Mouse (Mus musculus): ENCODE results near the gene Ptprd. TPM values are rescaled to one million over a fixed set of nuclear protein-coding genes. Genes with fewer than 3 reads are reported as not detected.

The Ptprd gene
- polyA plus RNA-seq, 1 experiment from 2014 or later = 6.3 TPM

DNA sequence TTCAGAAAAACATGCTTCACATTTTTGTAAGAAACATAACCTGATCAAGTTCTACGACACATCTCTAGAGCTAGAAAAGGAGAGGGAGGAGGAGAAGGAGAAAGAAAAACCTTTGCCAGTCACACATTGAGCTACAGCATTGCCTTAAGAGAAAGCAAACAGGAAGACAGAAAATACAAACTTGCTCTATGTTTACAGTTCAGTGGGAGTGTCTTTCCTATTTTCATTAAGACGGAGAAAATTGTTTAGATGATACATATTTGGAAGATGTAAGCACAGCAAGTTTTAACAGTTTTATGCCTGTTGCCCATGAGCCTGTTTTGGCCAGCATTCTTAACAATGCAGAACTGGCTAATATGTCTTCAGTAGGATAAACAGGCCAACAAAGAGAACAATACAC, 1426.4 kb downstream of the Ptprd start:
- no peak overlapping the region for H3K4me2 ChIP-seq (ENCODE audit: low read depth, low read length)
- no peak overlapping the region for H3K27ac ChIP-seq (ENCODE audit: low read length)
- H3K9me3 ChIP-seq (replicated peaks; ENCODE audit: control insufficient read depth, low read length) = no peaks in the 10 kb centered on the region
- ATAC-seq (ENCODE audit: low read depth) = no peak
- H3K27me3 ChIP-seq (ENCODE audit: control insufficient read depth, insufficient read depth, low read depth, low read length) = no peaks in the 10 kb centered on the region
- no peak overlapping the region for H3K9ac ChIP-seq (ENCODE audit: low read depth, low read length)
- H3K4me3 ChIP-seq (ENCODE audit: low read depth, low read length) = no peak overlapping the region
- H3K4me1 ChIP-seq (ENCODE audit: control insufficient read depth, low read depth, low read length) = no peaks in the 10 kb centered on the region
- H3K36me3 ChIP-seq (ENCODE audit: control insufficient read depth, insufficient read depth) = no peaks in the 10 kb centered on the region
- 60% methylated on average over 2 of the region's 2 CpGs for WGBS (ENCODE audit: insufficient replicate concordance)

DNA sequence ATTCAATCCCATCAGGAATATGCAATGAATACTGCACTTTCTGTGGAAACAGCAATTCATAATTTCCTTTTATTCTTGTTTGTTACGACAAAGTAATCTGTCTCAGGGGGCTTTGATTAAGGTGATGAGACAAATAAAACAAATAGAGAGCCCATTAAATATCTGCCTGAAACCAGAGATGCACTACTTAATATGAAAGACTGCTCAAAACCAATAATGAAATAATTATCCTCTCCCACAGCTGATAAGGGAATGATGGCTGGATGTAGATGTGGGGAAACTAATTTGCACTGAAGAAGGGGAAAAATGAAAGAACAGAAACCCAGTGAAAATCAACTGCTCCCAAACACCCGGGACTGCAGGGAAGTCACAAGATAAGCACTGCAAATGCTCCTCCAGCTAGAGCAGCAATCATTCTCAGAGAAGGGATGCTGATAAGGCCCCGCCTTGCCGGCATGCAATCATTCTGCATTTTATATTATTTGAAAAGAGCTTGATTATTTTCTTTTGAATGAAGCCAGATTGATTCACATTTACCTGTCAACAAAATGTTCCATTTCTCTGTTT, 1432.1 kb downstream of the Ptprd start:
- 48% methylated on average over 4 of the region's 4 CpGs for WGBS (ENCODE audit: insufficient replicate concordance)
- Histone ChIP-seq H3K9me3 (replicated peaks; ENCODE audit: control insufficient read depth, low read length) (no peaks in the 10 kb centered on the region), H3K27me3 (ENCODE audit: control insufficient read depth, insufficient read depth, low read depth, low read length) (no peaks in the 10 kb centered on the region), H3K36me3 (ENCODE audit: control insufficient read depth, insufficient read depth) (no peaks in the 10 kb centered on the region), H3K27ac (ENCODE audit: low read length) (no peak overlapping the region), H3K4me1 (ENCODE audit: control insufficient read depth, low read depth, low read length) (no peaks in the 10 kb centered on the region), H3K4me3 (ENCODE audit: low read depth, low read length) (no peak overlapping the region), H3K4me2 (ENCODE audit: low read depth, low read length) (no peak overlapping the region), H3K9ac (ENCODE audit: low read depth, low read length) (no peak overlapping the region)
- no peak for ATAC-seq (ENCODE audit: low read depth)

DNA sequence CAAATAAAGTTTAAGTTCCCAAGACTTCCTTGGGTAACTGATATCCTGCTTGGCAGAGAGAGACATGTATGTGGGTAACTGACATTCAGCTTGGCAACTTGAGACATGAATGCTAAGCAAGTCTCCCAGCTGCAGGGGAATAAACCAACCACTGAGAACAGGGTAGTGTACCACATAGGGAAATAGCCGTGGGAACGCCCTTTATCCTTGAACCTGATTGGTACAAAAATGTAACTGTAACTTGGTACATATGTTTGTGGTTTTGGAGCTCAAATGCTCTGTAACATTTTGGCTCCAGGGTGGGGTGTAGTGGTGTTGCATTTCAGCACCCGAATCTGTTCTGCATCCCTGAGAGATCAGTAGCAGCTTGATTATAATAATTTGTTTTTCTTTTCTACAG, 1444.8 kb downstream of the Ptprd start:
- H3K36me3 ChIP-seq (ENCODE audit: control insufficient read depth, insufficient read depth) = no peaks in the 10 kb centered on the region
- no peak overlapping the region for H3K27ac ChIP-seq (ENCODE audit: low read length)
- no peak for ATAC-seq (ENCODE audit: low read depth)
- no peaks in the 10 kb centered on the region for H3K27me3 ChIP-seq (ENCODE audit: control insufficient read depth, insufficient read depth, low read depth, low read length)
- no peak overlapping the region for H3K4me3 ChIP-seq (ENCODE audit: low read depth, low read length)
- WGBS (ENCODE audit: insufficient replicate concordance) = 61% methylated on average over 3 of the region's 3 CpGs
- no peaks in the 10 kb centered on the region for H3K4me1 ChIP-seq (ENCODE audit: control insufficient read depth, low read depth, low read length)
- no peak overlapping the region for H3K4me2 ChIP-seq (ENCODE audit: low read depth, low read length)
- no peaks in the 10 kb centered on the region for H3K9me3 ChIP-seq (replicated peaks; ENCODE audit: control insufficient read depth, low read length)
- H3K9ac ChIP-seq (ENCODE audit: low read depth, low read length) = no peak overlapping the region

DNA sequence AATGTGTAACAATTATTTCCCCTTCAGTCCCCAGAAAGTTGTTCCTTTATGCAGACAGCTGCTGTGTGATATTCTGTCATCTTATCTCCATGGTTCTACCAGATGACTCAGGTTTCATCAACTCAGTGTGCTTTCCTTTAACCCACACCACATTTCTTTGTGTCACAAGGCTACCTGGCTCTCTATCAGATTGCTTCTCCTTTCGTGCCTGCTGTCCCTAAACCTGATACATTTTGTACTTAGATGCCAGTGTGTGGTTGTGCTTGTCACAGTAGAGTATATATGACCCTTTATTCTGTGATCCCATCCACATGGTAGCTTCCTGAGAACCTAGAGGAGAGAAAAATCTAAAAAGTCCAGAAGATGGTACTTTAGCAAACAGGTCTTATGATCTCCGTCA, 1445.3 kb downstream of the Ptprd start:
- no peak overlapping the region for H3K4me2 ChIP-seq (ENCODE audit: low read depth, low read length)
- 45% methylated on average over 2 of the region's 2 CpGs for WGBS (ENCODE audit: insufficient replicate concordance)
- ATAC-seq (ENCODE audit: low read depth) = no peak

DNA sequence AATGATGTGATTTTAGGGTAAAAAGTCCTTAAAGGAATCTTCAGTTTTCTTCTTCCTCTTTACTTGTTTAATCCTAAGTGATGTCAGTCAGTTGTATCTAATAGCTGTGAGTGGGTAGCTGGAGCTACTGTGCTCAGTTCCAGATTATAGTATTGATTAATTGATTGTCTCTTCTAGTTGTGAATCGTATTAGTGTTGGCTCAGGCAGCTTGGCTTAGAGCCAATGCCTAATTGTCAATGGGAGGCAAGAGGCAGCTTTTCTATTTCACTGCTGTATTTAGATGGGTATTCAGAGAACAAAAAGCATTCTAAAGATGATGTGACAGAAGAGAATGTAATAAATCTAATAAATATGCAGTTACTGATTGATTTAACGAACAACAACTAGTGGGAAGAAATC, 1461.1 kb downstream of the Ptprd start:
- no peak overlapping the region for H3K9ac ChIP-seq (ENCODE audit: low read depth, low read length)
- H3K4me1 ChIP-seq (ENCODE audit: control insufficient read depth, low read depth, low read length) = no peaks in the 10 kb centered on the region
- no peak overlapping the region for H3K4me2 ChIP-seq (ENCODE audit: low read depth, low read length)
- H3K36me3 ChIP-seq (ENCODE audit: control insufficient read depth, insufficient read depth) = no peaks in the 10 kb centered on the region
- H3K9me3 ChIP-seq (replicated peaks; ENCODE audit: control insufficient read depth, low read length) = no peaks in the 10 kb centered on the region
- ATAC-seq (ENCODE audit: low read depth) = no peak
- 38% methylated on average over 2 of the region's 2 CpGs for WGBS (ENCODE audit: insufficient replicate concordance)
- no peak overlapping the region for H3K27ac ChIP-seq (ENCODE audit: low read length)
- H3K27me3 ChIP-seq (ENCODE audit: control insufficient read depth, insufficient read depth, low read depth, low read length) = no peaks in the 10 kb centered on the region
- no peak overlapping the region for H3K4me3 ChIP-seq (ENCODE audit: low read depth, low read length)

More for the DNA sequence above, 1445.3 kb downstream of the Ptprd start:
- H3K27ac ChIP-seq (ENCODE audit: low read length) = no peak overlapping the region
- H3K4me3 ChIP-seq (ENCODE audit: low read depth, low read length) = no peak overlapping the region
- no peak overlapping the region for H3K9ac ChIP-seq (ENCODE audit: low read depth, low read length)
- H3K36me3 ChIP-seq (ENCODE audit: control insufficient read depth, insufficient read depth) = no peaks in the 10 kb centered on the region
- H3K9me3 ChIP-seq (replicated peaks; ENCODE audit: control insufficient read depth, low read length) = no peaks in the 10 kb centered on the region
- H3K4me1 ChIP-seq (ENCODE audit: control insufficient read depth, low read depth, low read length) = no peaks in the 10 kb centered on the region
- no peaks in the 10 kb centered on the region for H3K27me3 ChIP-seq (ENCODE audit: control insufficient read depth, insufficient read depth, low read depth, low read length)

DNA sequence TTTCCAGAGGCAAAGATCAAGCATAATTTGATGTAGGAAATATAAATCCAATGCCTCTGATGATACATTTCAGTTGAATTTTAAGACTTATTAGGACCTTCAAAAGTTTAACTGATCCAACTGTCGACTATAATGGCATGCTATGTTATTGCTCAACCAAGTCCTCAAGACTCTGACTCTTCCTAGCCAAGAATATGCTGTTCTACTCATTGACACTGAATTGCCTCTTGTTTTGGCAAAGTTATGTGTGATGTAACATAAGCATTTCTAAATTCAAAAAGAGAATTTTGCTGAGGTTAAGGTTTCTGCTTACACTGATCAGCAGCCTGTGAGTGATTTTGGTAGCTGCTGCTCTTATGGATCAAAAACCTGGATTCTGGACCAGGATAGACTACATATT, 1475.9 kb downstream of the Ptprd start:
- Histone ChIP-seq H3K9me3 (replicated peaks; ENCODE audit: control insufficient read depth, low read length) (no peaks in the 10 kb centered on the region), H3K27me3 (ENCODE audit: control insufficient read depth, insufficient read depth, low read depth, low read length) (no peaks in the 10 kb centered on the region), H3K4me1 (ENCODE audit: control insufficient read depth, low read depth, low read length) (no peaks in the 10 kb centered on the region), H3K4me2 (ENCODE audit: low read depth, low read length) (no peak overlapping the region), H3K4me3 (ENCODE audit: low read depth, low read length) (no peak overlapping the region), H3K27ac (ENCODE audit: low read length) (no peak overlapping the region), H3K36me3 (ENCODE audit: control insufficient read depth, insufficient read depth) (no peaks in the 10 kb centered on the region), H3K9ac (ENCODE audit: low read depth, low read length) (no peak overlapping the region)
- WGBS (ENCODE audit: insufficient replicate concordance) = 40% methylated on average over 1 of the region's 1 CpGs
- ATAC-seq (ENCODE audit: low read depth) = no peak

DNA sequence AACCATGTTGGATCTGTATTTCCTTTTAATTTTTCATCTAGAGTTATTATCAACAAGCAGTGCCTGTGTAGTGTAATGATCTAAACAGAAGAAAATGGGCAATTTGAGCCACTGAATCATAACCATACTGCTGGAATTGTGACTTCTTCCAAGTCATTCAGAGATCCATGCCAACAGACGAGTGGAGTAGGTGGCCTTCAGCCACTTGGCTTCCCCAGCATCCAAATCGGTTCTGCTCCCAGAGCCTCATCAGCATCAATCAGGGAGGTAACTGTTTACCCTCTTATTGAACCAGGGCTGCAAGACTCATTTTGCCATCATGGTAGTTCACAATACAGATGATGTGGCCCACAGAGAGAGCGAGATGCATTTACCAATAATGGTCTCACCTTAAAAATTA, 1536.0 kb downstream of the Ptprd start:
- 55% methylated on average over 3 of the region's 3 CpGs for WGBS (ENCODE audit: insufficient replicate concordance)
- Histone ChIP-seq H3K4me3 (ENCODE audit: low read depth, low read length) (no peak overlapping the region), H3K9me3 (replicated peaks; ENCODE audit: control insufficient read depth, low read length) (no peaks in the 10 kb centered on the region), H3K9ac (ENCODE audit: low read depth, low read length) (no peak overlapping the region), H3K27me3 (ENCODE audit: control insufficient read depth, insufficient read depth, low read depth, low read length) (no peaks in the 10 kb centered on the region), H3K27ac (ENCODE audit: low read length) (no peak overlapping the region), H3K4me2 (ENCODE audit: low read depth, low read length) (no peak overlapping the region), H3K36me3 (ENCODE audit: control insufficient read depth, insufficient read depth) (no peaks in the 10 kb centered on the region), H3K4me1 (ENCODE audit: control insufficient read depth, low read depth, low read length) (no peaks in the 10 kb centered on the region)
- ATAC-seq (ENCODE audit: low read depth) = no peak

DNA sequence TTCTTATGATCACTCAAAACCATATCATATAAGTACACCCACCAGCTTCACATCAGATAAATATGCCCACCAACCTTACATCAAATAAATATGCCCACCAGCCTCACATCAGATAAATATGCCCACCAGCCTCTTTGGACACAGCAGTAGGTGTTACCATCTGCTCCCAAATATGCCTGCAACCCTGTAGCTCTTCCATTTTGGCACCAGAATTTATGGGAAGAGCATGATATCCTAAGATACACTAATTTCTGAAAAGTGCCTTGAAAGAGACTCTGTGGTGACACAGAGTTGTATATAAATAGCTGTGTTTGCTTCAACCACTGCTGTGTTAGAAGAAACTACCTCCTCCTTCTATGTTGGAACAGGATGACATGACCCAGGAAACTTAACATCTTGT, 1538.5 kb downstream of the Ptprd start:
- H3K27ac ChIP-seq (ENCODE audit: low read length) = no peak overlapping the region
- no peak overlapping the region for H3K4me2 ChIP-seq (ENCODE audit: low read depth, low read length)
- no peaks in the 10 kb centered on the region for H3K36me3 ChIP-seq (ENCODE audit: control insufficient read depth, insufficient read depth)
- no peaks in the 10 kb centered on the region for H3K9me3 ChIP-seq (replicated peaks; ENCODE audit: control insufficient read depth, low read length)
- H3K4me1 ChIP-seq (ENCODE audit: control insufficient read depth, low read depth, low read length) = no peaks in the 10 kb centered on the region
- H3K27me3 ChIP-seq (ENCODE audit: control insufficient read depth, insufficient read depth, low read depth, low read length) = no peaks in the 10 kb centered on the region
- no peak overlapping the region for H3K4me3 ChIP-seq (ENCODE audit: low read depth, low read length)
- no peak overlapping the region for H3K9ac ChIP-seq (ENCODE audit: low read depth, low read length)
- no peak for ATAC-seq (ENCODE audit: low read depth)

DNA sequence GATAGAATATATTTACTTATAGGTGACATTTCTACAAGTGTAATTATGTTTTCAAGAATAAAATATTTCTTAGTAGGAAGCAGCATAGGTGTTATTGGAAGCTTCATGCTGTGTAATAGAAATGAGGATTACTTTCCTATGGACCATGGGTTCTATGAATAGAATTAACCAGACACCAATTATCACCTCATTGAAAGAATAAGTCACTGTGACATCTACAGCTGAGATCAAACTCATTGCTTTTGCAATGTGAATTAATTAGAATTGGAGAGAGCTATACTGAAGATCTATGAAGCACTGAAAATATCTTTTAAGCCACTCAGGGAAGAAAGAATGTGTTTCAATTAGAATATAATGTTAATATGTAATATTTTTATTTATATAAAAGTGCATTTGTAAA, 1539.1 kb downstream of the Ptprd start:
- no peaks in the 10 kb centered on the region for H3K36me3 ChIP-seq (ENCODE audit: control insufficient read depth, insufficient read depth)
- no peak overlapping the region for H3K9ac ChIP-seq (ENCODE audit: low read depth, low read length)
- no peak overlapping the region for H3K4me3 ChIP-seq (ENCODE audit: low read depth, low read length)
- H3K4me1 ChIP-seq (ENCODE audit: control insufficient read depth, low read depth, low read length) = no peaks in the 10 kb centered on the region
- no peaks in the 10 kb centered on the region for H3K27me3 ChIP-seq (ENCODE audit: control insufficient read depth, insufficient read depth, low read depth, low read length)
- H3K4me2 ChIP-seq (ENCODE audit: low read depth, low read length) = no peak overlapping the region
- H3K9me3 ChIP-seq (replicated peaks; ENCODE audit: control insufficient read depth, low read length) = no peaks in the 10 kb centered on the region
- no peak for ATAC-seq (ENCODE audit: low read depth)
- H3K27ac ChIP-seq (ENCODE audit: low read length) = no peak overlapping the region

DNA sequence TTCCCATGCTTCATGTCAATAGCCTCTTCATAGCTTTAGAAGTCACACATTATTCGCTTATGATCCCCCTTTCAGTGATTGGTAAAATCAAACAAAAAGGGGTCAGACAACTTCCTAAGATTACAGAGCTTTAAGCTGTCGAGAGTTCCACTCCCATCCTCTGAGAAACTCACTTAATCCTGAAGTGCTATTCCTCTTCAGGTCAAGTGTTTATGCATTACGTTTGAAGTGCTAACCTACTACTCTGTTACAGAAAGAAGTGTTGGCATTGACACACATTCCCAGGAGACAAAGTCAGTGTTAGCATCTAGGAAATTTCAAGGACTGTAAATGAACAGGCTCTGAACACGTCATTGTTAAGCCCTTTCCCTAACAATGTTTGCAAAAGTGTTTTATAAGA, 1550.0 kb downstream of the Ptprd start:
- no peak overlapping the region for H3K9ac ChIP-seq (ENCODE audit: low read depth, low read length)
- no peaks in the 10 kb centered on the region for H3K4me1 ChIP-seq (ENCODE audit: control insufficient read depth, low read depth, low read length)
- H3K4me2 ChIP-seq (ENCODE audit: low read depth, low read length) = no peak overlapping the region
- no peak overlapping the region for H3K27ac ChIP-seq (ENCODE audit: low read length)
- H3K4me3 ChIP-seq (ENCODE audit: low read depth, low read length) = no peak overlapping the region
- no peaks in the 10 kb centered on the region for H3K27me3 ChIP-seq (ENCODE audit: control insufficient read depth, insufficient read depth, low read depth, low read length)
- WGBS (ENCODE audit: insufficient replicate concordance) = 38% methylated on average over 4 of the region's 4 CpGs
- H3K36me3 ChIP-seq (ENCODE audit: control insufficient read depth, insufficient read depth) = no peaks in the 10 kb centered on the region
- no peaks in the 10 kb centered on the region for H3K9me3 ChIP-seq (replicated peaks; ENCODE audit: control insufficient read depth, low read length)
- no peak for ATAC-seq (ENCODE audit: low read depth)

Measured in liver, embryonic 16.5 days (tissue).